Mouse (Mus musculus): Measurements from ENCODE around the gene Pdzd7. TPM values are rescaled to one million over a fixed set of nuclear protein-coding genes. Genes with fewer than 3 reads are reported as not detected.
"Not testable (repeated sequence)": the region's sequence is repeated elsewhere in the genome, so short reads cannot be mapped to it uniquely, and the experiment has no call there.

Pdzd7 gene
- polyA plus RNA-seq, 1 experiment from 2014 or later, result 0.19 TPM

DNA sequence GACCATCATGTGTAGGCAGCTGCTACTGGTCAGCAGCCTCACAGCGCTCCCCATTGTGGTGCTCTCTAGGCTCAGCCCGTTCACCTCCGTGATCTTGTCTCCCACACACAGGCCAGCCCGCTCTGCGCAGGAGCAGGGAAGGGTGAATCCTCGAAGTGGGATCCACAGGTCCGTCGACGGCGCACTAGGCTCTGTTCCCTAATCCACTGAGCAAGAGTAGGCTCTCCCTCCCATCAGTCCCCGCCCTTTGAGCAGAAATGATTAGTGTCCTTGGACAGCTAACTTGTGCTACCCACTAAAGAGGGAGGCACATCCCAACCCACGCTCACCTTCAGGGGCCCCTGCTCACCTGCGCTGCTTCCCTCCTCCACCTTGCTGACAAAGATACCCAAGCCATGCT lies 5.3 kb downstream of the Pdzd7 start:
- H3K9ac ChIP-seq (ENCODE audit: low read length), result no peak overlapping the region
- no peak overlapping the region for H3K4me3 ChIP-seq (ENCODE audit: low read depth, low read length)
- H3K27ac ChIP-seq (ENCODE audit: low read depth, low read length), result no peak overlapping the region
- no peak overlapping the region for H3K4me2 ChIP-seq
- no peaks in the 10 kb centered on the region for H3K36me3 ChIP-seq (ENCODE audit: control insufficient read depth, insufficient read depth, low read length)
- no peak for ATAC-seq (ENCODE audit: low FRiP score)
- peaks cover 2% of the 10 kb centered on the region; the same call in 1 of the 2 replicates for H3K4me1 ChIP-seq (ENCODE audit: control insufficient read depth, insufficient read depth, low read length)
- H3K9me3 ChIP-seq (ENCODE audit: control insufficient read depth, low read length), result no peaks in the 10 kb centered on the region
- peaks cover 4% of the 10 kb centered on the region for H3K27me3 ChIP-seq (ENCODE audit: control insufficient read depth, insufficient read depth, low read length)
- DNase-seq (ENCODE audit: low spot score, missing footprints), result no peak
- 54% methylated on average over 13 of the region's 13 CpGs for WGBS

DNA sequence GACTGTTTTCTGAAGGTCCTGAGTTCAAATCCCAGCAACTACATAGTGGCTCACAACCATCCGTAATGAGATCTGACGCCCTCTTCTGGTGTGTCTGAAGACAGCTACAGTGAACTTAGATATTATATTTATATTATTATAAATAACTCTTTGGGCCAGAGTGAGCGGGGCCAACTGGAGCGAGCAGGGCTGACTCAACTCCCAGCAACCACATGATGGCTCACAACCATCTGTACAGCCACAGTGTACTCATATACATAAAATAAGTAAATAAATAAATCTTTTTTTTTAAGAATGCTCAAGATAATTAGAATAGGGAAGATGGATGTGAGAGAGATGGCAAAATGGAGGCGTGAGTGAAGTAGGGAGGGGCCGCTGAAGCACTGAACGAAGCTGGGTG lies 7.3 kb downstream of the Pdzd7 start:
- not testable (repeated sequence) for H3K4me1 ChIP-seq (ENCODE audit: control insufficient read depth, insufficient read depth, low read length); H3K27ac ChIP-seq (ENCODE audit: low read depth, low read length); H3K9me3 ChIP-seq (ENCODE audit: control insufficient read depth, low read length); H3K36me3 ChIP-seq (ENCODE audit: control insufficient read depth, insufficient read depth, low read length); DNase-seq (ENCODE audit: low spot score, missing footprints); H3K9ac ChIP-seq (ENCODE audit: low read length); H3K4me3 ChIP-seq (ENCODE audit: low read depth, low read length); ATAC-seq (ENCODE audit: low FRiP score); H3K4me2 ChIP-seq; H3K27me3 ChIP-seq (ENCODE audit: control insufficient read depth, insufficient read depth, low read length)
- 92% methylated on average over 7 of the region's 7 CpGs for WGBS

DNA sequence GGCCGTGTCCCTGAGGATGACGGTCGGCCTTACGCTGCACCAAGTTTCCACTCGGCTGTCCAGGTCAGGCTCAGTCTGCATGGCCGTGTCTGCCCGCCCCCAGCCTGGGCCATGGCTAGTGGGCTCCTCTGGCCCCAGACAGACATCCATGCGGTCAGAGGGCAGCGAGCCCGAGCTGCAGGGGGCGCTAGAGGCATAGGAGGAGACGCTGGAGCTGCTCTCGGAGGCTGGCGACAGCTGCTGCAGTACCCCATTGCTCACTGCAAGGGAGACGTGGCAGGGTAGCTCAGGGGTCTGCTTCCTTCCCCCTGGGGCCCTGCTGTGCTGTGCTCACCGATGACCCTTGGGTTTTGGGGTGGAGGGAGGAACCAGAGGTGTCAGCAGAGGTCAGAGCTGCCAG lies 8.7 kb downstream of the Pdzd7 start:
- WGBS, result 23% methylated on average over 16 of the region's 16 CpGs
- H3K27me3 ChIP-seq (ENCODE audit: control insufficient read depth, insufficient read depth, low read length), result no peaks in the 10 kb centered on the region
- no peak overlapping the region for H3K4me3 ChIP-seq (ENCODE audit: low read depth, low read length)
- H3K27ac ChIP-seq (ENCODE audit: low read depth, low read length), result no peak overlapping the region
- DNase-seq (ENCODE audit: low spot score, missing footprints) (peak; percentile 90), ATAC-seq (ENCODE audit: low FRiP score) (0 out of 2 replicates have a peak, but pooled peaks have one; percentile 43)
- no peaks in the 10 kb centered on the region for H3K9me3 ChIP-seq (ENCODE audit: control insufficient read depth, low read length)
- no peak overlapping the region for H3K9ac ChIP-seq (ENCODE audit: low read length)
- no peak overlapping the region for H3K4me2 ChIP-seq
- no peaks in the 10 kb centered on the region for H3K36me3 ChIP-seq (ENCODE audit: control insufficient read depth, insufficient read depth, low read length)
- H3K4me1 ChIP-seq (ENCODE audit: control insufficient read depth, insufficient read depth, low read length), result peaks cover 2% of the 10 kb centered on the region; the same call in 1 of the 2 replicates

GRCm38 (mm10) chr19:45032570-45033332 lies 12.8 kb downstream of the Pdzd7 start:
- no peak overlapping the region for H3K9ac ChIP-seq (ENCODE audit: low read length)
- H3K4me3 ChIP-seq (ENCODE audit: low read depth, low read length), result no peak overlapping the region
- H3K9me3 ChIP-seq (ENCODE audit: control insufficient read depth, low read length), result no peaks in the 10 kb centered on the region
- no peak overlapping the region for H3K4me2 ChIP-seq
- H3K36me3 ChIP-seq (ENCODE audit: control insufficient read depth, insufficient read depth, low read length), result no peaks in the 10 kb centered on the region
- no peak overlapping the region for H3K27ac ChIP-seq (ENCODE audit: low read depth, low read length)
- ATAC-seq (ENCODE audit: low FRiP score) (no peak), DNase-seq (ENCODE audit: low spot score, missing footprints) (no peak)
- H3K27me3 ChIP-seq (ENCODE audit: control insufficient read depth, insufficient read depth, low read length), result no peaks in the 10 kb centered on the region
- WGBS, result 52% methylated on average over 17 of the region's 17 CpGs
- 0 out of 2 replicates have a peak, but pooled peaks cover 2% of the 10 kb centered on the region for H3K4me1 ChIP-seq (ENCODE audit: control insufficient read depth, insufficient read depth, low read length)

GRCm38 (mm10) chr19:45031780-45032179 lies 13.7 kb downstream of the Pdzd7 start:
- H3K9me3 ChIP-seq (ENCODE audit: control insufficient read depth, low read length), result no peaks in the 10 kb centered on the region
- peak; percentile 54 for ATAC-seq (ENCODE audit: low FRiP score)
- H3K27ac ChIP-seq (ENCODE audit: low read depth, low read length), result no peak overlapping the region
- peak; percentile 97 for DNase-seq (ENCODE audit: low spot score, missing footprints)
- H3K4me3 ChIP-seq (ENCODE audit: low read depth, low read length), result no peak overlapping the region
- H3K9ac ChIP-seq (ENCODE audit: low read length), result no peak overlapping the region
- H3K4me2 ChIP-seq, result no peak overlapping the region
- H3K36me3 ChIP-seq (ENCODE audit: control insufficient read depth, insufficient read depth, low read length), result peaks cover 3% of the 10 kb centered on the region; the same call in 1 of the 2 replicates
- H3K27me3 ChIP-seq (ENCODE audit: control insufficient read depth, insufficient read depth, low read length), result no peaks in the 10 kb centered on the region
- WGBS, result 11% methylated on average over 4 of the region's 4 CpGs
- 0 out of 2 replicates have a peak, but pooled peaks cover 2% of the 10 kb centered on the region for H3K4me1 ChIP-seq (ENCODE audit: control insufficient read depth, insufficient read depth, low read length)

GRCm38 (mm10) chr19:45030746-45031693 lies 14.5 kb downstream of the Pdzd7 start:
- Histone ChIP-seq H3K27me3 (ENCODE audit: control insufficient read depth, insufficient read depth, low read length) (no peaks in the 10 kb centered on the region), H3K9ac (ENCODE audit: low read length) (no peak overlapping the region), H3K36me3 (ENCODE audit: control insufficient read depth, insufficient read depth, low read length) (peaks cover 11% of the 10 kb centered on the region), H3K9me3 (ENCODE audit: control insufficient read depth, low read length) (no peaks in the 10 kb centered on the region), H3K27ac (ENCODE audit: low read depth, low read length) (no peak overlapping the region), H3K4me3 (ENCODE audit: low read depth, low read length) (no peak overlapping the region), H3K4me2 (no peak overlapping the region; the same call in 1 of the 2 replicates), H3K4me1 (ENCODE audit: control insufficient read depth, insufficient read depth, low read length) (0 out of 2 replicates have a peak, but pooled peaks cover 2% of the 10 kb centered on the region)
- 0 out of 2 replicates have a peak, but pooled peaks have one; percentile 11 for ATAC-seq (ENCODE audit: low FRiP score)
- DNase-seq (ENCODE audit: low spot score, missing footprints), result peak; percentile 93
- WGBS, result 43% methylated on average over 20 of the region's 20 CpGs

- DNase-seq (ENCODE audit: low spot score, missing footprints) (peak; percentile 96), ATAC-seq (ENCODE audit: low FRiP score) (peak; percentile 38; the same call in 1 of the 2 replicates)
- 35% methylated on average over 8 of the region's 8 CpGs for WGBS
- Histone ChIP-seq H3K27me3 (ENCODE audit: control insufficient read depth, insufficient read depth, low read length) (no peaks in the 10 kb centered on the region), H3K4me2 (no peak overlapping the region), H3K4me1 (ENCODE audit: control insufficient read depth, insufficient read depth, low read length) (0 out of 2 replicates have a peak, but pooled peaks cover 2% of the 10 kb centered on the region), H3K9ac (ENCODE audit: low read length) (no peak overlapping the region), H3K4me3 (ENCODE audit: low read depth, low read length) (no peak overlapping the region), H3K27ac (ENCODE audit: low read depth, low read length) (no peak overlapping the region), H3K36me3 (ENCODE audit: control insufficient read depth, insufficient read depth, low read length) (peaks cover 18% of the 10 kb centered on the region), H3K9me3 (ENCODE audit: control insufficient read depth, low read length) (no peaks in the 10 kb centered on the region)
Measured at GRCm38 (mm10) chr19:45030111-45030510, 15.4 kb downstream of the Pdzd7 start.

DNA sequence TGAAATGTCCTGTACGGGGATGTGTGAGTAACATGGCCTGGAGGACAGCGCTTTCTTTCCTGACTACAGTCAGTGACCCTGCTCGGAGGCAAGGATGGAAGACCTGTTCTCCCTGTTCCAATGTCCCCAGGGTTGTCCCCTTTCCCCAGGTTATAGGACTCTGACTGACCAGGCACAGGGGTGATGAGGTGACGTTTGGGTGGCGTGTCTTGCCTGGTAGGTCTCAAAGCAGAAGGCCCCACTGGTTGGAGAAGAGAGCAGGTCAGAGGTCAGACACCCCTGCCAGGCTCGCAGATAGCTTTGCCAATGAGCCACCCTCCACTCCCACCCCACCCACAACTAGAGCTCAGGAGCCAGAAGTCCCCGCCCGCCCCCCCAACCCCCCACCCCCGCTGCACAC lies 15.9 kb downstream of the Pdzd7 start:
- no peaks in the 10 kb centered on the region for H3K27me3 ChIP-seq (ENCODE audit: control insufficient read depth, insufficient read depth, low read length)
- H3K9me3 ChIP-seq (ENCODE audit: control insufficient read depth, low read length), result no peaks in the 10 kb centered on the region
- ATAC-seq (ENCODE audit: low FRiP score), result no peak
- H3K9ac ChIP-seq (ENCODE audit: low read length), result no peak overlapping the region
- no peak for DNase-seq (ENCODE audit: low spot score, missing footprints)
- 50% methylated on average over 8 of the region's 9 CpGs for WGBS
- H3K36me3 ChIP-seq (ENCODE audit: control insufficient read depth, insufficient read depth, low read length), result peaks cover 22% of the 10 kb centered on the region
- no peak overlapping the region for H3K4me3 ChIP-seq (ENCODE audit: low read depth, low read length)
- 0 out of 2 replicates have a peak, but pooled peaks cover 2% of the 10 kb centered on the region for H3K4me1 ChIP-seq (ENCODE audit: control insufficient read depth, insufficient read depth, low read length)
- H3K4me2 ChIP-seq, result no peak overlapping the region
- no peak overlapping the region for H3K27ac ChIP-seq (ENCODE audit: low read depth, low read length)
